Mouse (Mus musculus): ENCODE measurements around the gene D630023F18Rik.

- no peak for TF ChIP-seq CTCF (IDR thresholded peaks at IDR 0.05; ENCODE audit: borderline replicate concordance, control insufficient read depth, extremely low read depth, insufficient read depth, low read length, poor library complexity)
- TF ChIP-seq POLR2A (IDR thresholded peaks at IDR 0.05; ENCODE audit: control insufficient read depth, extremely low read depth, insufficient read depth, low read length, poor library complexity), result no peak
Observed at GRCm38 (mm10) chr1:65112807-65113196, 10.2 kb downstream of the D630023F18Rik start.

Measured in thymus, adult 2 months (tissue).